Mouse (Mus musculus): ENCODE measurements at regions not wholly inside any gene's neighbourhood (a gene's known extent, or its start where the extent isn't known, plus 50 kb on each side); places are given as distances from the start of the nearest gene placed in this dataset.

GRCm38 (mm10) chr12:39256605-39257004 is 477.4 kb downstream of the Etv1 start:
- Histone ChIP-seq H3ac (ENCODE audit: control insufficient read depth, insufficient read length) (no peak overlapping the region), H3K36me3 (ENCODE audit: control insufficient read depth, insufficient read depth) (no peaks in the 10 kb centered on the region), H3K4me2 (ENCODE audit: low read depth) (no peak overlapping the region), H3K27me3 (ENCODE audit: control insufficient read depth, insufficient read depth, insufficient read length) (no peaks in the 10 kb centered on the region), H3K4me3 (no peak overlapping the region), H3K79me2 (ENCODE audit: control insufficient read depth, insufficient read depth) (no peaks in the 10 kb centered on the region)
- no peak for TF ChIP-seq POLR2A (IDR thresholded peaks at IDR 0.05; ENCODE audit: insufficient read length, low read depth)
- no peak for TF ChIP-seq CEBPB (IDR thresholded peaks at IDR 0.05; ENCODE audit: insufficient read depth, poor library complexity, severe bottlenecking)
- TF ChIP-seq MAX (IDR thresholded peaks at IDR 0.05; ENCODE audit: low read depth), result no peak
- no peak for TF ChIP-seq SRF (IDR thresholded peaks at IDR 0.05; ENCODE audit: control insufficient read depth, insufficient read length, low read depth)
- no peak for TF ChIP-seq TCF3 (IDR thresholded peaks at IDR 0.05; ENCODE audit: insufficient read length, low read depth)
- no peak for TF ChIP-seq USF1 (IDR thresholded peaks at IDR 0.05; ENCODE audit: low read depth)
- no peak for TF ChIP-seq E2F4 (IDR thresholded peaks at IDR 0.05; ENCODE audit: insufficient read depth)
- no peak for TF ChIP-seq REST (IDR thresholded peaks at IDR 0.05; ENCODE audit: insufficient read depth, insufficient read length)
- TF ChIP-seq MYOD1 (IDR thresholded peaks at IDR 0.05; ENCODE audit: control insufficient read depth in 1 of 3, insufficient read length in 2 of 3, low read depth in 2 of 3), result no peak
- TF ChIP-seq MYOG (IDR thresholded peaks at IDR 0.05; ENCODE audit: control insufficient read depth in 1 of 3, insufficient read depth in 1 of 3, insufficient read length in 2 of 3, low read depth in 2 of 3), result no peak
- TF ChIP-seq POLR2AphosphoS2 (IDR thresholded peaks at IDR 0.05; ENCODE audit: insufficient read length, low read depth), result no peak
- TF ChIP-seq TCF12 (IDR thresholded peaks at IDR 0.05; ENCODE audit: insufficient read depth, poor library complexity, severe bottlenecking), result no peak

- TF ChIP-seq MYOG (IDR thresholded peaks at IDR 0.05; ENCODE audit: control insufficient read depth in 1 of 3, insufficient read depth in 1 of 3, insufficient read length in 2 of 3, low read depth in 2 of 3) (no peak), TCF3 (IDR thresholded peaks at IDR 0.05; ENCODE audit: insufficient read length, low read depth) (no peak), USF1 (IDR thresholded peaks at IDR 0.05; ENCODE audit: low read depth) (no peak), MYOD1 (IDR thresholded peaks at IDR 0.05; ENCODE audit: control insufficient read depth in 1 of 3, insufficient read length in 2 of 3, low read depth in 2 of 3) (peak in 2 of 3 experiments; percentile 16 to 33), REST (IDR thresholded peaks at IDR 0.05; ENCODE audit: insufficient read depth, insufficient read length) (no peak)
- H3K4me2 ChIP-seq (ENCODE audit: low read depth), result no peak overlapping the region
- no peak overlapping the region for H3ac ChIP-seq (ENCODE audit: control insufficient read depth, insufficient read length)
- no peaks in the 10 kb centered on the region for H3K36me3 ChIP-seq (ENCODE audit: control insufficient read depth, insufficient read depth)
- H3K4me3 ChIP-seq, result no peak overlapping the region
- H3K79me2 ChIP-seq (ENCODE audit: control insufficient read depth, insufficient read depth), result no peaks in the 10 kb centered on the region
- H3K27me3 ChIP-seq (ENCODE audit: control insufficient read depth, insufficient read depth, insufficient read length), result no peaks in the 10 kb centered on the region
These were observed 478.4 kb downstream of the Etv1 start for GRCm38 (mm10) chr12:39257571-39257970.

GRCm38 (mm10) chr12:39289676-39290075 is 510.5 kb downstream of the Etv1 start:
- no peak for TF ChIP-seq REST (IDR thresholded peaks at IDR 0.05; ENCODE audit: insufficient read depth, insufficient read length)
- no peak for TF ChIP-seq TCF3 (IDR thresholded peaks at IDR 0.05; ENCODE audit: insufficient read length, low read depth)
- no peak for TF ChIP-seq USF1 (IDR thresholded peaks at IDR 0.05; ENCODE audit: low read depth)
- no peak for TF ChIP-seq POLR2AphosphoS2 (IDR thresholded peaks at IDR 0.05; ENCODE audit: insufficient read length, low read depth)
- TF ChIP-seq SRF (IDR thresholded peaks at IDR 0.05; ENCODE audit: control insufficient read depth, insufficient read length, low read depth), result no peak
- TF ChIP-seq CEBPB (IDR thresholded peaks at IDR 0.05; ENCODE audit: insufficient read depth, poor library complexity, severe bottlenecking), result no peak
- TF ChIP-seq MYOD1 (IDR thresholded peaks at IDR 0.05; ENCODE audit: control insufficient read depth in 1 of 3, insufficient read length in 2 of 3, low read depth in 2 of 3), result no peak
- no peak for TF ChIP-seq TCF12 (IDR thresholded peaks at IDR 0.05; ENCODE audit: insufficient read depth, poor library complexity, severe bottlenecking)
- TF ChIP-seq POLR2A (IDR thresholded peaks at IDR 0.05; ENCODE audit: insufficient read length, low read depth), result no peak
- TF ChIP-seq MYOG (IDR thresholded peaks at IDR 0.05; ENCODE audit: control insufficient read depth in 1 of 3, insufficient read depth in 1 of 3, insufficient read length in 2 of 3, low read depth in 2 of 3), result no peak
- no peak for TF ChIP-seq E2F4 (IDR thresholded peaks at IDR 0.05; ENCODE audit: insufficient read depth)
- no peak for TF ChIP-seq MAX (IDR thresholded peaks at IDR 0.05; ENCODE audit: low read depth)
- H3K36me3 ChIP-seq (ENCODE audit: control insufficient read depth, insufficient read depth), result no peaks in the 10 kb centered on the region

GRCm38 (mm10) chr12:39301351-39302212 is 522.4 kb downstream of the Etv1 start:
- H3ac ChIP-seq (ENCODE audit: control insufficient read depth, insufficient read length), result no peak overlapping the region
- H3K4me3 ChIP-seq, result no peak overlapping the region
- no peaks in the 10 kb centered on the region for H3K27me3 ChIP-seq (ENCODE audit: control insufficient read depth, insufficient read depth, insufficient read length)
- no peak for TF ChIP-seq REST (IDR thresholded peaks at IDR 0.05; ENCODE audit: insufficient read depth, insufficient read length)
- TF ChIP-seq TCF3 (IDR thresholded peaks at IDR 0.05; ENCODE audit: insufficient read length, low read depth), result no peak
- no peak for TF ChIP-seq MYOG (IDR thresholded peaks at IDR 0.05; ENCODE audit: control insufficient read depth in 1 of 3, insufficient read depth in 1 of 3, insufficient read length in 2 of 3, low read depth in 2 of 3)
- TF ChIP-seq USF1 (IDR thresholded peaks at IDR 0.05; ENCODE audit: low read depth), result no peak
- TF ChIP-seq CEBPB (IDR thresholded peaks at IDR 0.05; ENCODE audit: insufficient read depth, poor library complexity, severe bottlenecking), result no peak
- no peak for TF ChIP-seq POLR2A (IDR thresholded peaks at IDR 0.05; ENCODE audit: insufficient read length, low read depth)
- no peak for TF ChIP-seq TCF12 (IDR thresholded peaks at IDR 0.05; ENCODE audit: insufficient read depth, poor library complexity, severe bottlenecking)
- no peak for TF ChIP-seq SRF (IDR thresholded peaks at IDR 0.05; ENCODE audit: control insufficient read depth, insufficient read length, low read depth)
- TF ChIP-seq MAX (IDR thresholded peaks at IDR 0.05; ENCODE audit: low read depth), result no peak
- TF ChIP-seq MYOD1 (IDR thresholded peaks at IDR 0.05; ENCODE audit: control insufficient read depth in 1 of 3, insufficient read length in 2 of 3, low read depth in 2 of 3), result no peak
- no peak for TF ChIP-seq E2F4 (IDR thresholded peaks at IDR 0.05; ENCODE audit: insufficient read depth)
- no peak for TF ChIP-seq POLR2AphosphoS2 (IDR thresholded peaks at IDR 0.05; ENCODE audit: insufficient read length, low read depth)
- no peak overlapping the region for H3K4me2 ChIP-seq (ENCODE audit: low read depth)
- H3K36me3 ChIP-seq (ENCODE audit: control insufficient read depth, insufficient read depth), result no peaks in the 10 kb centered on the region
- no peaks in the 10 kb centered on the region for H3K79me2 ChIP-seq (ENCODE audit: control insufficient read depth, insufficient read depth)

More at GRCm38 (mm10) chr12:39289676-39290075, 510.5 kb downstream of the Etv1 start:
- no peak overlapping the region for H3K4me3 ChIP-seq
- H3K27me3 ChIP-seq (ENCODE audit: control insufficient read depth, insufficient read depth, insufficient read length), result no peaks in the 10 kb centered on the region
- no peak overlapping the region for H3ac ChIP-seq (ENCODE audit: control insufficient read depth, insufficient read length)
- H3K79me2 ChIP-seq (ENCODE audit: control insufficient read depth, insufficient read depth), result no peaks in the 10 kb centered on the region
- H3K4me2 ChIP-seq (ENCODE audit: low read depth), result no peak overlapping the region
